Mouse (Mus musculus) small intestine, adult 2 months (tissue): ENCODE data around the gene Aif1.

ENCODE experiments used
- CTCF ChIP-seq: fragments of 200-500 bp; IDR thresholded peaks from 2 replicates; pipeline ENCODE4 v1.5.1; 2012; ENCODE audit warnings: low read depth, mild to moderate bottlenecking, control low read depth, inconsistent platforms, low read length, moderate library complexity, mixed read lengths; ENCODE audit not compliant: insufficient replicate concordance, insufficient read length; ENCODE audit errors: extremely low read depth
- POLR2A ChIP-seq: fragments of 200-500 bp; IDR thresholded peaks from 2 replicates; pipeline ENCODE4 v1.6.1; 2012; ENCODE audit warnings: low read depth, mild to moderate bottlenecking, control low read depth, inconsistent platforms, low read length, moderate library complexity

GRCm38 (mm10) chr17:35147922-35148639 lies 27.8 kb downstream of the Aif1 start:
- TF ChIP-seq POLR2A (no peak), CTCF (no peak)
